Mouse (Mus musculus) spleen, postnatal 4 days (tissue): ENCODE measurements at regions not wholly inside any gene's neighbourhood (a gene's known extent, or its start where the extent isn't known, plus 50 kb on each side); places are given as distances from the start of the nearest gene placed in this dataset.
A peak's percentile ranks its signal among the peaks of the same experiment; 100 is the strongest.

ENCODE experiments used
- DNase-seq, 2 experiments: peaks; one replicate each; pipeline ENCODE4 v3.0.0; 2022; ENCODE audit warnings: low spot score in 2 of 2

GRCm38 (mm10) chr9:61862071-61862480 is 52.3 kb downstream of the Rplp1 start:
- DNase-seq: no peak

GRCm38 (mm10) chr9:61860147-61860546 is 54.2 kb downstream of the Rplp1 start:
- DNase-seq: peak; percentile 54 to 84

DNA sequence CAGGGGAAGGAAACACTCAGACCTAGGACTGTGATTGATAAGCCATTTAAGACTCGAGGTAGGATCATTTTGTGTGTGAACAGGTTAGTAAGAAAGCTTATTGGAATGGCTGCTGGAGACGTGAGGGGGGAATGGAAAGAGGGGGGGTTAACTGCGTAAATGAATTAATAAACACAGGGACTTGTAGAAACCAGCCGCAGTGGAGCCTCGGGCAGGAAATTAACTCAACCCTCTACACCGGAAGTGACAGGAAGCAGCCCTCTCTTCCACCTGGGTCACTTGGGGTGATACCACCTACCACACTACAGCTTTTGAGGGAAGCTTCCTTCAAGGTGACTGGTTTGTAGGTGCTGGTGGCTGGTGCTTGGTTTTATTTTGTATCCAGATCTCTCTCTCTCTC is 54.9 kb downstream of the Rplp1 start:
- DNase-seq: no peak

- no peak for DNase-seq
These were observed 56.5 kb downstream of the Rplp1 start for GRCm38 (mm10) chr9:61857817-61858216.

- DNase-seq: no peak
These were observed 57.7 kb downstream of the Rplp1 start for GRCm38 (mm10) chr9:61856686-61857085.

DNA sequence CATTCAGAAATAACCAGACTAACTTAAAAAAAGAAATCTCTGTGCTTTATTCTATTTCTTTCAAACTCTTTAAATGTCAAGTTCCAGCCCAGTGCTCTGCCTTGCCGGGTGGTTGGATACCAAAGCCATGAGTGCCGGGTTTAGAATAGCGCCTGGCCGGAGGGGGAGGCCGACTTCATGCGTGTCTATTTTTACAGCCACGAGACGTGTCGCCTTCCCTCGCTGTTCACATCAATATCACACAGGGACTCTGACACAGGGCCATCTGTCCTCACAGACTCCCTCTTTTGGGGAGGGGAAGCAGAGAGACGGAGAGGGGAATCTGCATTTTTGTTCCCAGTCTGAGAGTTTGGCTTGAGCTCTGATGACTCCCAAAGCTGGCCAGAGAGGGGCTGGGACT is 58.7 kb downstream of the Rplp1 start:
- no peak for DNase-seq

DNA sequence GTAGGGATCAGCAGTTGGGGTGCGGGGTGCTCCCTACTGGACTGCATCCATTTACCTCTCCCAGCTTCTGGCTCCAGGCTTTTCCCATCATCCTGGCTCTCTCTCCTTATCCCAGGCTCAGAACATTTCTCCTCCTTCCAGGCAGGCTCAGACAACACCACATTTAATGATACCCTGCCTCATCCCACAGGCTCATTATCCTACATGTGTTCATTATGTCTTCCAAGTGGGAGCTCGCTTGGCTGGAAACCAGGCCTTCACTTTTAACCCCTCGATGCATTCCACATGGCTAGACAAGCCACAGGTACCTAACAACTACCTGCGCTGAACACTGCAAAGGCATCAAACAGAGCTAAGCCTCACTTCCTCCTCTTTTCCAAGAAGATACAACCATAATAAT is 60.5 kb downstream of the Rplp1 start:
- DNase-seq: no peak

DNA sequence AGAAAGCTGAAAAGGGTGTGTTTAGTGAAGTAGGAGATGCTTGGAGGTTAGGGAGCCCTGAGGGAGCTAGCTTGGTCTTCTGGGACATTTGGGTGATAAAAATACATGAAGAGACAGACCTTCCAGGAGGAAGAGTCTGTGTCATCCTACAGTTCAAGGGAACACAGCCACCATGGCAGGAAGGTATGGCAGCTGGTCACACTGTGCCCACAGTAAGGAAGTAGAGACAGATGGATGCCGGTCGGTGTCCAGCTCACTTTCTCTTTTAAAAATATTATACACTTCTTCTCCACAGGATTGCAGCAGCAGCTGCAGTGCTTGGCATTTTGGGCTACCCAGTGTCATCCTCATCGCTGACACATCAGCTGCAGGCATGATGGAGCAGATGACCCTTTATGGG is 63.0 kb downstream of the Rplp1 start:
- no peak for DNase-seq

DNA sequence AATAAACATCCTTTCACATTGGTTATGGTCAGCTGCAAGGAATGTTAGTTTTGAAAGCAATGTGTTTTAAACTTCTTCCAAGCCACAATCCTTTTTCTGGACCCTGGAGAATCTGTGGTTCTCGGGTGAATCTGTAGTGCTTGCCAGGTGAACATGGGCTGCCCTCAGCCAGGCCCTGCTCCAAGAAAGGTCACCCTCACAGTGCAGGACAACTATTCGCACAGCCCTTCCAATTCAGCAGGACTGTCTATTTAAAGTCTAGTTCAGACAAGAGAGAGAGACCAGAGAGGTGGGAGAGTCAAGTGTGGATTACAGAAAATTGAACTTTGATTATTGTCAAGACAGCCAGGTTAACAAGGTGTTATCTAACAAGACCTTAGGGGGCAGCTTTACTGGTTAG is 65.9 kb downstream of the Rplp1 start:
- DNase-seq: no peak

GRCm38 (mm10) chr9:61847496-61847895 is 66.8 kb downstream of the Rplp1 start:
- no peak for DNase-seq

DNA sequence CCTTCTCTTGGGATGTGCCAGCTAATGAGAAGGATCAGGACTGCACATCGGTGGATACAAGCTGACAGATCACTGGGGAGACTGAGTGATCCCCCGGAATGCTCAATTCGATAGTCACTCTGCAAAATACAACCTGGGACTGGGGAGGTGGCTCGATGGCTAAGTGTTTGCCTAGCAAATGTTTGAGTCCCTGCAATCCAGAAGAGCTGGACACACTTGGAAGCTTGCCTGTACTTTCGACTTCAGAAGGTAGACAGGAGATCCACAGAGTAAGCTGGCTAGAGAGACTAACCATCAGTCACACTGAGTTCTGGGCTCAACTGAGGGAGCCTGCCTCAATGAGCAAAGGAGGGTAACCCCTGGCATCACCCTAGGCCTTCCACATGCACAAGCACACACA is 69.7 kb downstream of the Rplp1 start:
- no peak for DNase-seq

DNA sequence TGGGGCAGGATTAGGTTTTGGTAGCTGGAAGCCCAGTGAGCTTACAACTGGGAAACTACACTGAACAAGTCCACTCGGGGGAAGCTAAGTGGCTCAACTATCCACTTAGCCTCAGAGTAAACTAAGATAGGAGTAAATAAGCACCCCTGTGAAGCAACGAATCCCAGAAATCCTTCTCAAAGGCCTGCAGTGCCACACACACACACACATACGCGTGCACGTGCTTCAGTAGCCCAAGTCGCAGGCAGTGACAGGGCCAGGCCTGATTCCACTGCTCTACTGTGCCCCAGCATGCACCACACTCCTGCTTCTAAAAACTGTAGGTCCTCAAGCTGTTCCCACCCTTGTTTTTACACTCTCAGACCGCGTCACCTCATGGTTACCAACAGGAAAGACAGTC is 70.2 kb downstream of the Rplp1 start:
- DNase-seq: no peak

- DNase-seq: no peak
These were observed 70.8 kb downstream of the Rplp1 start for GRCm38 (mm10) chr9:61843513-61843912.

- DNase-seq: no peak
These were observed 72.0 kb downstream of the Rplp1 start for GRCm38 (mm10) chr9:61842384-61842783.

DNA sequence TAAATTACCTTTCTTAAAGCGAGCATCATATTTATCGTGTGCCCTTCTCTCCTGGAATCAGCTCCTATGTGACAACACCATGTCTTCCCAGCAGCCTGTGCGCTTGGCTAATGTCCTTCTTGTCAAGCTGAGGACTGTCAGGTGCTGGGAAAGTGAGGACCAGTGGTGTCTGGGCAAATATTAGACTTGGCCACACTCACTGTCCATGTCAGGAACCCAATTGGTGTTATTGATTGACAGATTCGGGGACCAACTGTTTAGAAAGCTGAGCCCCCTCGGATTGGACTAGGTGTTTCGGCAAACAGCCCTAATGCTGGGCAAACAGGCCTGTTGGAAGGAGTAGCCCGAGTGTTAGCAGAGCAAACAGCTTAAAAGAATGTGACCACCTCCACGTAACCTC is 73.1 kb downstream of the Rplp1 start:
- DNase-seq: no peak

DNA sequence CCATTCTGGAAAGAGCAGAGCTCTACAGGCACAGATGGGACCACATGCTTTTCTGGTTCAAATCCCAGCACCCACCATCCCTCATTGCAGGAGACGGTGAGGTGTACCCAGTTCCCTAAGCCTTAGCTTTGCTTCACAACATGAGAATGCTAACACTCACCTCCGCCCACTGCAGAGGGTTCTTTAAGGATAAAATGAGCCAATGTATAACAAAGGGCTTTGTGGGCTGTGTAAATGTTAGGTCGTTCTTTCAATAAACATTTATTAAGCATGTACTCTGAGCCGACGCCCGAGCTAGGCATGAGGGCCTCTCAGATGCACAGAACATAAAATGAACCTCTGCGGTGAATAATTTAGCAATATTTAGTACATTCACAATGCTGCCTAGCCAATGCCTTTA is 74.0 kb downstream of the Rplp1 start:
- no peak for DNase-seq

- DNase-seq: no peak
These were observed 81.1 kb downstream of the Rplp1 start for GRCm38 (mm10) chr9:61833226-61833625.

DNA sequence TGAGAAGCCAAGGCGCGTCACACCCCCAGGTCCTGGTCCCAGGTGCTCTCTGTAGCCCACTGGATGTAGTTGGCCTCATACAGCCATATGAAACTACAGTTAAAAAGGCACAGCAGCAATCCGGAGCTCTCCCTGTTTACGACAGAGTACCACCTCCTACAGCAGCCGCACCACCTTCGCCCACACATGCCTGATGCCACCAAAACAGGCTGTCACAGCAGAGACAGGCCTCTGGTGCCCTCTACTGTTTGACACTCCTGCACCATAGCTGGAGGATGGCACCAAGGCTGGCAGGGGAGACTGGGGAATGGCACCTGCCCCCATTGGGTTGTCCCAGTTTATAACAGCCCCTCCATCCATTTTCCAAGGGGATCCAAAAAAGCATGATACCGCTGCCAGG is 84.1 kb downstream of the Rplp1 start:
- DNase-seq: peak; percentile 57 to 82

GRCm38 (mm10) chr9:61829736-61830135 is 84.6 kb downstream of the Rplp1 start:
- DNase-seq: no peak

- DNase-seq: no peak
These were observed 85.0 kb downstream of the Rplp1 start for GRCm38 (mm10) chr9:61829301-61829700.

- DNase-seq: no peak
These were observed 86.6 kb downstream of the Rplp1 start for GRCm38 (mm10) chr9:61827721-61828120.

GRCm38 (mm10) chr9:61827014-61827413 is 87.3 kb downstream of the Rplp1 start:
- no peak for DNase-seq

DNA sequence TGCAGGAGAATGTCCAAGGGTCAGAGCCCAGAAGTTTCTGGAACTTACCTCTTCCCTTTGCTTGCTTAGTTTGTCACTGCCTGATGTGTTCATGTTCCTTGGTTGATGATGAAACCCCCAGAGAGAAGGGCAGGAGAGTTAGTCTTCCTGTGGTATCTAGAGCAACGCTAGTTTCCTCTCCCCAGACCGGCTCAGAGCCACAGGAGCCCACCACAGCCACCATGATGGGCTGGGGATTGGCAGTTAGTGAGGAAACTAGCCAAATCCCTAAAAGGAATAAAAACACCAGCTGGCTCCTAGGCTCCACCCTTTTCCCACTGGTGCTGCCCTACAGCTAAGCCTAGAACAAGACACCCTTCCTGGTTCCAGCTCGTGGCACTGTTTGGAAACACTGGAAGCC is 87.9 kb downstream of the Rplp1 start:
- no peak for DNase-seq

- no peak for DNase-seq
These were observed 88.5 kb downstream of the Rplp1 start for GRCm38 (mm10) chr9:61825804-61826203.

GRCm38 (mm10) chr9:61819836-61820235 is 94.5 kb downstream of the Rplp1 start:
- DNase-seq: no peak
